Mouse (Mus musculus) adrenal gland, postnatal 10 days (tissue): ENCODE measurements around the gene Svip. TPM values are rescaled to one million over a fixed set of nuclear protein-coding genes. Genes with fewer than 3 reads are reported as not detected.
A peak's percentile ranks its signal among the peaks of the same experiment; 100 is the strongest.

ENCODE experiments used
- DNase-seq: peaks from one replicate; pipeline ENCODE4 v3.0.0; 2021; ENCODE audit warnings: mixed read lengths
- long read RNA-seq, 2 experiments: library from polyadenylated mRNA; stranded (forward); transcript quantifications; one replicate each; pipeline ENCODE4 v2.0.0; 2021
- total RNA-seq, 2 experiments: library from RNA; stranded (reverse); gene quantifications; 2 replicates each; pipeline ENCODE4 v1.2.3; 2021

Gene Svip
- 10 to 100 TPM; 11.4 to 13.0 TPM for total RNA-seq
- long read RNA-seq, experiment 1, transcript Svip-201 (4 exons, 3,053 nt): major isoform, 31 of 37 reads
- long read RNA-seq, experiment 1, partial matches to known transcripts: 4 of 37 reads
- long read RNA-seq, experiment 1, other reads (novel, unspliced or antisense): 2 of 37 reads
- long read RNA-seq, experiment 2, transcript Svip-201 (4 exons, 3,053 nt): major isoform, 15 of 16 reads
- long read RNA-seq, experiment 2, partial matches to known transcripts: 1 of 16 reads
- long read RNA-seq, experiment 2, other reads (novel, unspliced or antisense): 0 of 16 reads

DNA sequence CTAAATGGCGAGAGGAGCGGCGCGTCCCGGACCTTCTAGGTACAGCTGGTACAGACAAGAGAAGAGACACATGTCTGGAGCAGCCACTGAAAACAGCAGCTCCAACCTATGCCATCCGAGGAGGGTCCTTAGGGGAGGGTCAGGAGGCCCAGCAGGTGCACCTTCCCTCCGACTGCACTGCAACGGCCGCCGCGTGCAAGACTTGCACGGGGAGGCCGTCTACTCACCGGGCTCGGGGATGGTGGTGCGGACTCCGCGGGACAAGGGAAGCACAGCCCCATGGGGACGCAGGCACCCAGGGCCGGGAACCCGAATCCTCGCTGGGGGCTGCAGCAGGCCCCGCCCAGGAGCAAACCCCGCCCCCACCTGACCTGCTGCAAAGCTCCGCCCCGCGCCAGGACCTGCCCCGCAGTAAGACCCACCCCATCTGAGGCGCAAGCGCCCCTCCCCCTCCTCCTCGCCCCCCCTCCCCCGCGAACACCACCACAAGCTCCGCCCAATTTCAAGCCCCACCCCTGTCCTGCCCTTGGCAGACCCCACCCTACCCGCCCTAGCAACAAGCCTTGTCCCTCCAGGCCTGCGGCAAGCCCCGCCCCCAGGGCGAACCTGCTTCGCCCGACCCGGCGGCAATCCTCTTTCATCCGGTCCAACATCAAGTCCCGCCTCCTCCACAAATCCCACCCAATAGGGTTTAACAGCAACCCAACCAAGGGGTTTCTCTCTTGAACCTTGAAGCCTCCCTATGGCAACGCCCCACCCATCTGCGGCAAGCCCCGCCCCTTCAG, at the start of gene Svip:
Svip (minus strand) TSS at position 508 of the 785 bp plus-strand sequence.
- DNase-seq: peak; percentile 91

- DNase-seq: peak; percentile 67
Measured at GRCm38 (mm10) chr7:52037600-52038582, 32.1 kb upstream of the Svip start.

DNA sequence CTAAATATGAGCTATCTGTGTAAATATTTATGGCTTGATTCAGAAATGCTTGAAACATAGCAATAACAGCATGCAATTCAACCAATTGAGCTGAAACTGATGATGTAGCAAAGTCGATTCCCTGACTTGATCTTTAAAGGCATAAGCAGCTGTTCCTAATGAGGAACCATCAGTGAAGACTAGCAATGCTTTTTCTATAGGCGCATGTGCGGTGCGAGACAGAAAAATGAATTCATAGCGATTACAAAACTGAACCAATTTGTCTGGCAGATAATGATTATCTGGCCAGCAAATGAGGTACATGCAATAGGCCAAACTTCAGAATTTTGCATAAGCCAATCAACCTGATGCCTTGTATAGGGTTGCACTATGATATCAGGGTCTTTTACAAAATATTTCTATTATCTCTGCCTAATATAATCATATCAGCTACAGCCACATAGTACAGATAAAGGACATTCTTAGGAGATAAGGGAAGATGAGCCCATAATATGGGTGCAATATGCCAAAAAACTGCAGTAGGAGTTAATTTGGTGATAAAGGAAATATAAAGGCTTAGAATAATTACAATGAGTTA, 18.3 kb upstream of the Svip start:
- DNase-seq: no peak

DNA sequence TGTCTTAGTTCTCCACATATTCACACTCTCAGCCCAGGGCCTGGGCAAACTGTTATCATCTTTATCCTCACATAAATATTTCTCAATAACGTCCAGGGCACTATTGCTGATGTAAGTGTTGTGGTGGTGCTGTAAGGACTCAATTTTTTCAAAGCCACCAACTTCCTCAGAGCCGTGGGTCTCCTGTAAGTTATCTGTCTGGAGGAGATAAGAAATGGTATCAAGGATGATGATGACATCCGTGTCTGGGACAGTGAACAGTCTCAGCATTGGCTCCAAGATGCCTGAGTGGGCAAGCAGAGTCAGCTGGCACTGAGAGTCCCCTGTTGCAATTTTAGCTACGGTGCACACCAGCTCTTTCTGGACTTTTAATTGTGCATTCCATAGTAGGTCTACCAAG, 16.2 kb upstream of the Svip start:
- no peak for DNase-seq

- no peak for DNase-seq
Measured at GRCm38 (mm10) chr7:52015628-52016027, 9.8 kb upstream of the Svip start, which contains the start of gene 1700015G11Rik. 1700015G11Rik (minus strand) TSS chr7:52015728.

DNA sequence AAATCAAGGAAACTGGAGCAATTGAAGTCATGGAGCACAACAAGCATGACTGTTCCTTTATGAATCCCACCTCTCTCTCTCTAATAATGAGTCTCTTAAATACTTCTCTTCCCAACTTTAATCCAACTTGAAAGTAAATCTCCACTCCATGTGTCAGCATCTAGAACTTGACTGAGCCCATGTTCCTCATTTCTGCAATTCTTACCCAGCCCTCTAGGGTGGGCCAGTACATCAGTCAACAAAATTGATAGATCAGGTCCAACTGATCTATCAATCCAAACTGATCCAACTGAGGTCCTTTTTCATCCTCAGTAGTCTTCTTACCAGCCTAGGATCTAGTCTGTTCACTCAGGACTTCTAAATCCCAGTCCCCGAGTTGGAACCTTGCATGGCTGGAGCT, 9.4 kb upstream of the Svip start:
- DNase-seq: no peak

DNA sequence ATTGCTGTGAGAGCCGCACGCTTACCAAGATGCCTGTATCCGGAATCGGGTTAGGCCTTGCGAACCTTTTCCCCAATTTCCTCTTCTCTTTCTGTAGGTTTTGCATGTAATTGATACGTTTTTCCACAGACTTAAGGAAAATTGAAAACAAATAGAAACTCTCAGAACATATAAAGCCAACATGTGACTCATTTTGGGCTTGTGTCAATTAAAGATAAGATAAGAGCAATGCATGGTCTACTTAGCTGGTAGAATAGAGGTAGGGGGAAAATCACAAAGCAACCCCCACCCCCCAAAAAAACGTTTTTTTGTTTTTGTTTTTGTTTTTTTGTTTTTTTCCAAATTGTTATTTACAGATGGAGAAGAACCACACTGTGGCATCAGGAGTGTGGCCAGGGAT, 7.6 kb upstream of the Svip start:
- DNase-seq: no peak

- DNase-seq: no peak
Measured at GRCm38 (mm10) chr7:52007138-52007537, 1.3 kb upstream of the Svip start.

DNA sequence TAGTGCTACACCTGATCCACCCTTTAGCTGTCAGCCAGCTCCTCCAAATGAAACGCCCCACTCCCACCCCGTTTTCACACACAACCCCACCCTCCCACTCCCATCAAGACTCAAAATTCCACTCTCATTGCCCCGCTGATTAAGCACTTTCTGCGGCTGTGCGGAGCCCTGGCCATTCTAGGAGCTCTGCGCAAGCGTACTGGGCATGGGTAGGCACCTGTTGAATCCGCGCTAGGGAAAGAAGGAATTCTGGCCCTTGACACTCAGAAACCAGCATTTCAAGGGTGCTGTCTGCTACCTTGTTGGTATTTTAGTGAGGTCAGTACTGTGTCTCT, 445 bp upstream of the Svip start:
- DNase-seq: no peak

DNA sequence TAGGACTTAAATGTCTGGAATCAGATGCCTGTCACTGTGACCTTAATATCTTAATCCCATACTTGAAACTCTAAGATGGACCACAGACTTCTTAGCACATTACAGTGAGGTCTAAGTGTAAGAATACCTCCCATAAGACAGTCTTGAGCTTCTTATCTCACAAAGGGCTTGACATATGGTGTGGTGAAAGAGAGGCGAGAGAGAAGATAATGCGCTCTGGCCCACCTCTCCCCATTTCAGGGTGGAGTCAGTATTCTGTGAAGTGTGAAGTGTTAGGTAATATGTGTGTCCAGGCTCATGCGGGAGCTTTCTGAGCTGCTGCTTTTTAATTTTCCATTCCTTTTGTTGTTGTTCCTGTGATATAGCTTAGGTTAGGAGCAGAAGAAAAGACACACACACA, 14.8 kb downstream of the Svip start:
- no peak for DNase-seq

DNA sequence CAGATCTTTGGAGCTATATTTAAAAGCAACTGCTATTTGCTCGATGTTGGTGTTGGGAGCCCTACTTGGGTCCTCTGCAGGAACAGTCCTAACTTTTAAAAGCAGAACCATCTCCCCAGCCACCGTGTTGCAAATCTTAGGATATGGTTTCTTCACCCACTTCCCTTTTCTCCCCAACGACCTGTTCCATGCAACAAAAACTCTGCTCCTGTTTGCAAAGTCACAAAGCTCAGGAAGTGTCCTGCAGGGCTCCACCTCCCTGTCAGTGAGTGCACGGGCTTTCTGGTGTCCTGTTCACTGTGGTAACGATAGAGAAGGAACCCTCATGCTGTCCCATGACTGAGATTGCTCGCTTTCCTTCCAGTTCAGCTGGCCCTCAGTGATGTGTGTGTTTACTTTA, 18.9 kb downstream of the Svip start:
- no peak for DNase-seq

DNA sequence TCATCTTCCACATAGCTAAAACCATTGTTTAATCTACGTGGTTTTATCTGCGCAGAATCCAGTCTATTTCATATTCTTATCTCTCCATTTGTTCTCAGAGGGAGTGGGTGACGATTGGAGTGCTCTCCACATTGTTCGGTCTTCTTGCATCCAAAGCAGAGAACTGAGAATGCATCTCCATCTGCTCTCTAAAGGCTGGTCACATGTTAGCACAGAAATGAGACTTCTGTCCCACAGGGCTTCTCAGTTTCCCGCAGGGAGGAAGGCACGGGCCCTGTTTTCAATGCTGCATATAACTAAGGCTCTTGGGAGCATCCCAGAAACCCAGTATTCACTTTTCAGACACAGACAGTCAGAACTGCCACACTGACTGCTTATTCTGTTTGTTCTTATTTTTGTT, 20.1 kb downstream of the Svip start:
- no peak for DNase-seq

DNA sequence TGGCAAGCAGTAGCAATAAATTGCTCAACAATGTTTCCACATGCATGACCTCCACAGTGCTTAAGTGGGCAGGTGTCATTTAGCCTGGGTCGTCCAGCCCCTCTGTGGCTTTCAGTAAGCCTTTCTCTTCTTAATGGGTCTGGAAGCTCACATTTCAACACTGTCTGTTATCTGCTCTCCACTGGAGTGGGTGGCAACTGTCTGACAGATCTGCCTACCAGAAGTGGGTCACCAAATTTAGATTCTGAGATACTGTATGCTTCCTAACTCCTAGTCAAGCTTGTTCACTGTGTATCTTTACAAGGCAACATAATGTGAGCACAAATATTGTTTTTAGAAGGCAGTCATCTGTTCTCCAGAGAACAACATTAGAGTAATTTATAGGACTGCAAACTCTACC, 23.5 kb downstream of the Svip start:
- DNase-seq: no peak

DNA sequence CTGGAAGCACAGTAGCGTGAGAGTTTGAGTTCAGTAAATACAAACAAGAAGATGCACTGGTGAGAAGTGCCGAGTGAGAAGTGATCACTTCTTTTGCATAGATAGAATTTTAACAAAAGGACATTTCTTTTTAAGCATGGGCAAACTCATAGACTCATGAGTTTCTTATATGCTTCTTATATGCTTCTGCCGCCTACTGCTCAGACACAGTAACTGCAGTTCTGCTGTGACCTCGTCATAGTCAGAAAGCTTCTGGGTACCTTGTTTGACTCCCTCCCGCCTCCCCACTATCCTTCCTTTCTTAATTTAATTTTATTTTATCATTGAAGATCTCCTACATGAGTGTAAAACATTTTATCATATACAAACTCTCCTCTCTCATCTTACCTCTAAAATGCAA, 26.5 kb downstream of the Svip start:
- DNase-seq: peak; percentile 27

GRCm38 (mm10) chr7:51975181-51975580, 30.6 kb downstream of the Svip start:
- peak; percentile 62 for DNase-seq

- peak; percentile 23 for DNase-seq
Measured at GRCm38 (mm10) chr7:51973526-51973925, 32.3 kb downstream of the Svip start.

DNA sequence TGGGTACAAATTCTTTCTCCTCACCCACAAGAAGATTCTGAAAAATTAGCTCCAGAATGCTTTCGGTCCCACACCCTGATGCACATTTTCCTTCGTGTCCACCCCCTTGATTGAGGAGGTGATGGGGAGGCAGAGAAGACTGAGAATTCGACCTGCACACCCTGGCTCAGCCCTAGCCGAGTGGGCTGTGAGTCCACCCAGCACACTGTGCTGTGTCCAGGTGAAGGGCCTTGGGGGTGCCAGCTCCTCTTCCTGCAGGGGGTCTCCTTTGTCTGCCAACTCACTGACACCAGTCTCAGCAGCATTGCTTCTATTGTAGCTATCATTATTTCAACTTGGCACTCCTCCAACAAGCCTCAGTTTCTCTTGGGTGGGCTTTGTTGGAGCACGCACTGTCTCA, 32.7 kb downstream of the Svip start:
- DNase-seq: no peak

DNA sequence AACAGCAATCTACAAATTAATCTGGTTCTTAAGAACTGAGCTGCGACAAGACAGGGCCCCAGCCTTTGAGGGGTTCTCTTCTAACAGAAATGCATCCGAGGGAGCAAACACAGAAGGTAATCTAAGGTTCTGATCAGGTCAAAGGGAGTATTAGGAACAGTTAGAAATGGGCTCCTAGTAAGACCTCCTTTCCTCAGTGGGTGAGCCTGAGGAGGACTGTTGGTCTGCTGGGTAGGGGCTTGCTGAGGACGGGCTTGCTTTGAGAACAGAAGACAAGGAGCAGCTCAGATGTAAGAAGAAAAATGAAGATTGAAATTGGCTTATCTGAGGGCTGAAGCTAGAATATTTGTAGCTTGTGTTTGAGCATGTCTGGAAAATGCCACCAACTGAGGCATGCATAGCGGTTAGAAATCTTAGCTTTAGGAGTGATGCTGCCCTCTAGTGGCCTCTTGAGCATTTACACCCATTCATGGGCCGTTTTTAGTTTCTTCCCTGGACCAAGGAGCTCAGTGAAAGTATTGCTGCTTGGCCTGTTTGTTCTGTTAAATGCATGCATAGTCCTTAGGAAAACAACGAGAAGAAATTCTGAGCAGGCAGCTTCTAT, 33.5 kb downstream of the Svip start:
- peak; percentile 65 for DNase-seq

- DNase-seq: no peak
Measured at GRCm38 (mm10) chr7:51969379-51969778, 36.4 kb downstream of the Svip start.

GRCm38 (mm10) chr7:51967581-51967980, 38.2 kb downstream of the Svip start:
- no peak for DNase-seq

- DNase-seq: peak; percentile 13
Measured at GRCm38 (mm10) chr7:51964681-51965080, 41.1 kb downstream of the Svip start.
